Mouse (Mus musculus): ENCODE data around the gene Olfr807. TPM values are rescaled to one million over a fixed set of nuclear protein-coding genes. Genes with fewer than 3 reads are reported as not detected.

The Olfr807 gene
- polyA plus RNA-seq (2012; ENCODE audit: insufficient read depth, insufficient read length, missing spikeins): not detected in 2 replicates

GRCm38 (mm10) chr10:129757693-129758092 lies at the start of gene Olfr807:
Gene Olfr807 (minus strand): TSS chr10:129757793.
- H3K4me1 ChIP-seq (ENCODE audit: control insufficient read depth, insufficient read depth, insufficient read length, low read length): no peaks in the 10 kb centered on the region
- no peak within 1 kb of the TSS for H3K4me3 ChIP-seq (ENCODE audit: insufficient read depth, low read depth, low read length)
- H3K27ac ChIP-seq (replicated peaks; ENCODE audit: low read depth, low read length): no peak within 1 kb of the TSS

DNA sequence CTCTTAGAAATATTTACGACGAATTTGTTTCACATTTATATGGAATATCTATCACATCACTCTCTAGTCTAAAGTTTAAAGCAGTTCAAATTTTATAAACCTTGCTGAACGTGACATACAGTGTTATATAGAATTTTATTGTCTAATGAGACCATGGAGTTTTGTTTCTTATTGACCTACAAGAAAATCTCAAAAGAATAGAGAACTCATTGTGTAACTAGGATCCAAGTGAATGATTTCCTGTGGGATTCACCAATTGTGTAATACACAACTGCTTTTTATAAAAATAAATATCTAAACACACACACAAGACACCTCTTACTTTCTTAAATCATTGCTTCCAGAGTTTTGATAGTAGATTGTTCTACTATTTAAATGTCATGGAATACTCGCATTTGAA lies 46.7 kb upstream of the Olfr807 start, which contains the start of gene Olfr811:
Gene Olfr811 (minus strand): TSS at position 101 of the 400 bp plus-strand sequence.
- Histone ChIP-seq H3K4me1 (ENCODE audit: control insufficient read depth, insufficient read depth, insufficient read length, low read length) (no peaks in the 10 kb centered on the region), H3K27ac (replicated peaks; ENCODE audit: low read depth, low read length) (no peak within 1 kb of the TSS)

DNA sequence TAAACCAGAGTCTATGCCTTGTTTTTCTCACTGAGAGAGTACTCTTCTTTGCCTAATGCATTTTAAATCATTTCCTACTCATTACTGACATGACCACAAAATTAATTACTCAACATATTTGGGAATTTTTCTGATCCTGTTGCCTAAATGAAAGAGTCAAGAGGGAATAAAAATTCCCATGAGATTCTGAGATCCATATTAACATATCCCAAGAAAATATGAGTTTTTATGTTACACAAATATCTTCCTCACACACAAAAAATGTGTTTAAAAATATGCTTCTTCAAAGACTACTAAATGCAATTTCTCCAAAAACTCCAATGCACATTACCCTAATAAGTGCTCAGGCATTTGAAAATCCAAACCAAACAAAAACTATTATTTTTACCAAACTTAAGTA lies 37.2 kb upstream of the Olfr807 start, which contains the start of gene Olfr810:
Gene Olfr810 (minus strand): TSS at position 101 of the 400 bp plus-strand sequence.
- Histone ChIP-seq H3K4me1 (ENCODE audit: control insufficient read depth, insufficient read depth, insufficient read length, low read length) (no peaks in the 10 kb centered on the region), H3K27ac (replicated peaks; ENCODE audit: low read depth, low read length) (no peak within 1 kb of the TSS), H3K4me3 (ENCODE audit: insufficient read depth, low read depth, low read length) (no peak within 1 kb of the TSS)

More for the DNA sequence above, 46.7 kb upstream of the Olfr807 start, which contains the start of gene Olfr811:
- no peak within 1 kb of the TSS for H3K4me3 ChIP-seq (ENCODE audit: insufficient read depth, low read depth, low read length)

DNA sequence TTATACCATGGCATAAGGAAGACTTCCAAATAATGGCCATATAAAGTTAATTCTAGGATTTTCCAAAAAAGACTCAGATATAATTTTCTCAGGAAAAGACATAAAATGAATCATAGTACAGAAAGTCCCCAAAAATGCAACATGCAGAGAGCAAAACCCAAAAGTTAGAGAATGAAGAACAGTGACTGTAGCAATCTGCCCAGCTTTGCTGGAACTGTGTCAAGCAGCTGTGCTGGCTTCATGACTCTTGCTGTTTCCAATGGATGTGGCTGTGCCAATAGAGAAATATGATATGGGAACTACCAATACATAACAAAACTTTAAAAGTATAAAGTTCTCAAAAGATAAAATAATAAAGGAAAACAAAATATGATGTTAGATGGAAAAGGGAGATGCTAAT lies 20.5 kb upstream of the Olfr807 start:
- H3K4me3 ChIP-seq (ENCODE audit: insufficient read depth, low read depth, low read length): no peak overlapping the region
- H3K4me1 ChIP-seq (ENCODE audit: control insufficient read depth, insufficient read depth, insufficient read length, low read length): no peaks in the 10 kb centered on the region
- no peak overlapping the region for H3K27ac ChIP-seq (replicated peaks; ENCODE audit: low read depth, low read length)

DNA sequence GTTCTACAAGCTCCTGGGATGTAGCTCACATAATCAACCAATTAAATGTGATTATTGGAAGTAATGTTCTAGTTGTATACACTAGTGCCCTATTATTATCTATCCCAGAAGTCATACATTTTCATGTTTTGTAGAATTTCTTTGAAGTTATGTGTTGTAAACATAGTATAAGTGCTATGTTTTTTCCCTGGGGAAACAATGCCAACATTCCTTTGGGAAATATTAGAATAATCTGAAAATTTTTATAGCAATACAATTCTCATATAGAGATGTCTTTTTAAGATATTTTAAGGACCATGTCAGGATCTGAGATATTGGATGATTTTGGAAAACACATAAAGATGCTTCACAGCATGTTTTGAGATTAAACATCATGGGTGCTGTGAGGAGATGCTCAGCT lies 16.7 kb upstream of the Olfr807 start, which contains the start of gene Olfr809:
Gene Olfr809 (plus strand): TSS at position 301 of the 400 bp plus-strand sequence.
- H3K4me1 ChIP-seq (ENCODE audit: control insufficient read depth, insufficient read depth, insufficient read length, low read length): no peaks in the 10 kb centered on the region
- H3K27ac ChIP-seq (replicated peaks; ENCODE audit: low read depth, low read length): no peak within 1 kb of the TSS
- H3K4me3 ChIP-seq (ENCODE audit: insufficient read depth, low read depth, low read length): no peak within 1 kb of the TSS

DNA sequence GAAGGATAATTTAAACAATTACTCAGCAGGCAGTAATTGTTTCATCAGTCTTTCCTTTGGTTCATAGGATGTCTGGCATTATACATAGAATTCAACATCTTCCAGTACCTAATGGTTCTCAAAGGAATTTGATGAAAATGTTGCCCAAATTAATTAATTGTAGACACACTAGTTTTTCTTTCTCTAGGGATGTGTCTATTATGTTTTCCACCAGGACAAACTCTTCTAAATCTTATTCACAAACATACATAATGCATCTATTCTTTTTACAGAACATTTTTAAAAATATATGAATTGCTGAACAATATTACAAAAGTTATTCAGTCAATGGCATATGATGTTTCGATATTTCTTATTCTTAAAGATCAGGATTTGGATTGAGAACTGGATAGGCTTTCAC lies 7.6 kb upstream of the Olfr807 start, which contains the start of gene Olfr808:
Gene Olfr808 (plus strand): TSS at position 301 of the 400 bp plus-strand sequence.
- no peak within 1 kb of the TSS for H3K4me3 ChIP-seq (ENCODE audit: insufficient read depth, low read depth, low read length)
- no peaks in the 10 kb centered on the region for H3K4me1 ChIP-seq (ENCODE audit: control insufficient read depth, insufficient read depth, insufficient read length, low read length)

DNA sequence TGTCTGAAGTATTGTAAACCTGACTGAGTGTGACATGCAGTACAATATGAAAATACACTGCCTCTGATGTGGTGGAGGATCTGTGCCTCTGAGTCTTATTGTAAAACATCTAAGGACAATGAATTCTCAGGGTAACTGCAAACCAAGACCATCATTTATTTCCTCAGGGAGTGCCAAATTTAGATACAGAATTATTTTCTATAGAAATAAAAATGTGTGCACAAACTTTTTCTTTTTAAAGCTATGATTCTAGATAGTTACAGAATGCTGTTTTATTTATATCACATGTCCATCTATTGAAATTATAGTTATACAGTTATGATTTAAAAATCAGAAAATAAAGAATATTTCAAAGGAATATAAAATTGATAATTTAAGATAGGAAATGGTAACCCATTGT lies 15.8 kb downstream of the Olfr807 start, which contains the start of gene Olfr806:
Gene Olfr806 (minus strand): TSS at position 101 of the 400 bp plus-strand sequence.
- H3K27ac ChIP-seq (replicated peaks; ENCODE audit: low read depth, low read length): no peak within 1 kb of the TSS

More for the DNA sequence above, 7.6 kb upstream of the Olfr807 start, which contains the start of gene Olfr808:
- no peak within 1 kb of the TSS for H3K27ac ChIP-seq (replicated peaks; ENCODE audit: low read depth, low read length)

GRCm38 (mm10) chr10:129729275-129729674 lies 28.3 kb downstream of the Olfr807 start, which contains the start of gene Olfr805:
Gene Olfr805 (minus strand): TSS chr10:129729375.
- H3K27ac ChIP-seq (replicated peaks; ENCODE audit: low read depth, low read length): no peak within 1 kb of the TSS
- H3K4me1 ChIP-seq (ENCODE audit: control insufficient read depth, insufficient read depth, insufficient read length, low read length): no peaks in the 10 kb centered on the region

More for the DNA sequence above, 15.8 kb downstream of the Olfr807 start, which contains the start of gene Olfr806:
- H3K4me3 ChIP-seq (ENCODE audit: insufficient read depth, low read depth, low read length): no peak within 1 kb of the TSS
- H3K4me1 ChIP-seq (ENCODE audit: control insufficient read depth, insufficient read depth, insufficient read length, low read length): no peaks in the 10 kb centered on the region

More at GRCm38 (mm10) chr10:129729275-129729674, 28.3 kb downstream of the Olfr807 start, which contains the start of gene Olfr805:
- H3K4me3 ChIP-seq (ENCODE audit: insufficient read depth, low read depth, low read length): no peak within 1 kb of the TSS

Other genes starting within 250 kb of the Olfr807 start
- not detected in 2 replicates for gene Olfr791, start 236.0 kb downstream of the Olfr807 start, polyA plus RNA-seq (2012; ENCODE audit: insufficient read depth, insufficient read length, missing spikeins)
- gene Olfr792, start 218.6 kb downstream of the Olfr807 start, polyA plus RNA-seq (2012; ENCODE audit: insufficient read depth, insufficient read length, missing spikeins): not detected in 2 replicates
- not detected in 2 replicates for gene Olfr794, start 190.1 kb downstream of the Olfr807 start, polyA plus RNA-seq (2012; ENCODE audit: insufficient read depth, insufficient read length, missing spikeins)
- gene Olfr796, start 145.2 kb downstream of the Olfr807 start, polyA plus RNA-seq (2012; ENCODE audit: insufficient read depth, insufficient read length, missing spikeins): not detected in 2 replicates
- gene Olfr798, start 129.9 kb downstream of the Olfr807 start, polyA plus RNA-seq (2012; ENCODE audit: insufficient read depth, insufficient read length, missing spikeins): not detected in 2 replicates
- gene Olfr799, start 120.3 kb downstream of the Olfr807 start, polyA plus RNA-seq (2012; ENCODE audit: insufficient read depth, insufficient read length, missing spikeins): not detected in 2 replicates
- gene Olfr800, start 100.1 kb downstream of the Olfr807 start, polyA plus RNA-seq (2012; ENCODE audit: insufficient read depth, insufficient read length, missing spikeins): not detected in 2 replicates
- gene Olfr801, start 83.9 kb downstream of the Olfr807 start, polyA plus RNA-seq (2012; ENCODE audit: insufficient read depth, insufficient read length, missing spikeins): not detected in 2 replicates
- not detected in 2 replicates for gene Olfr802, start 69.6 kb downstream of the Olfr807 start, polyA plus RNA-seq (2012; ENCODE audit: insufficient read depth, insufficient read length, missing spikeins)
- gene Olfr803, start 63.5 kb downstream of the Olfr807 start, polyA plus RNA-seq (2012; ENCODE audit: insufficient read depth, insufficient read length, missing spikeins): not detected in 2 replicates
- not detected in 2 replicates for gene Olfr804, start 54.6 kb downstream of the Olfr807 start, polyA plus RNA-seq (2012; ENCODE audit: insufficient read depth, insufficient read length, missing spikeins)
- not detected in 2 replicates for gene Olfr805, start 28.4 kb downstream of the Olfr807 start, polyA plus RNA-seq (2012; ENCODE audit: insufficient read depth, insufficient read length, missing spikeins)
- gene Olfr806, start 15.9 kb downstream of the Olfr807 start, polyA plus RNA-seq (2012; ENCODE audit: insufficient read depth, insufficient read length, missing spikeins): not detected in 2 replicates
- not detected in 2 replicates for gene Olfr808, start 7.7 kb upstream of the Olfr807 start, polyA plus RNA-seq (2012; ENCODE audit: insufficient read depth, insufficient read length, missing spikeins)
- gene Olfr809, start 16.8 kb upstream of the Olfr807 start, polyA plus RNA-seq (2012; ENCODE audit: insufficient read depth, insufficient read length, missing spikeins): not detected in 2 replicates
- not detected in 2 replicates for gene Olfr810, start 37.1 kb upstream of the Olfr807 start, polyA plus RNA-seq (2012; ENCODE audit: insufficient read depth, insufficient read length, missing spikeins)
- gene Olfr811, start 46.6 kb upstream of the Olfr807 start, polyA plus RNA-seq (2012; ENCODE audit: insufficient read depth, insufficient read length, missing spikeins): not detected in 2 replicates
- gene Olfr812, start 88.3 kb upstream of the Olfr807 start, polyA plus RNA-seq (2012; ENCODE audit: insufficient read depth, insufficient read length, missing spikeins): not detected in 2 replicates
- not detected in 2 replicates for gene Olfr813, start 97.6 kb upstream of the Olfr807 start, polyA plus RNA-seq (2012; ENCODE audit: insufficient read depth, insufficient read length, missing spikeins)
- gene Olfr814, start 122.1 kb upstream of the Olfr807 start, polyA plus RNA-seq (2012; ENCODE audit: insufficient read depth, insufficient read length, missing spikeins): not detected in 2 replicates
- not detected in 2 replicates for gene Olfr815, start 148.1 kb upstream of the Olfr807 start, polyA plus RNA-seq (2012; ENCODE audit: insufficient read depth, insufficient read length, missing spikeins)
- not detected in 2 replicates for gene Olfr816, start 157.8 kb upstream of the Olfr807 start, polyA plus RNA-seq (2012; ENCODE audit: insufficient read depth, insufficient read length, missing spikeins)
- not detected in 2 replicates for gene Olfr818, start 191.3 kb upstream of the Olfr807 start, polyA plus RNA-seq (2012; ENCODE audit: insufficient read depth, insufficient read length, missing spikeins)
- gene Olfr819, start 209.5 kb upstream of the Olfr807 start, polyA plus RNA-seq (2012; ENCODE audit: insufficient read depth, insufficient read length, missing spikeins): not detected in 2 replicates
- not detected in 2 replicates for gene Olfr247, start 218.3 kb upstream of the Olfr807 start, polyA plus RNA-seq (2012; ENCODE audit: insufficient read depth, insufficient read length, missing spikeins)
- not detected in 2 replicates for gene Gm10310, start 227.3 kb upstream of the Olfr807 start, polyA plus RNA-seq (2012; ENCODE audit: insufficient read depth, insufficient read length, missing spikeins)